Mouse (Mus musculus): Measurements from ENCODE around the gene Atp9a. TPM values are rescaled to one million over a fixed set of nuclear protein-coding genes. Genes with fewer than 3 reads are reported as not detected.

The Atp9a gene
- polyA plus RNA-seq (2015; fragmentation: Nextera tagmentation; extraction: Ambion mirVana) = 13.8 and 20.1 TPM in 2 replicates

DNA sequence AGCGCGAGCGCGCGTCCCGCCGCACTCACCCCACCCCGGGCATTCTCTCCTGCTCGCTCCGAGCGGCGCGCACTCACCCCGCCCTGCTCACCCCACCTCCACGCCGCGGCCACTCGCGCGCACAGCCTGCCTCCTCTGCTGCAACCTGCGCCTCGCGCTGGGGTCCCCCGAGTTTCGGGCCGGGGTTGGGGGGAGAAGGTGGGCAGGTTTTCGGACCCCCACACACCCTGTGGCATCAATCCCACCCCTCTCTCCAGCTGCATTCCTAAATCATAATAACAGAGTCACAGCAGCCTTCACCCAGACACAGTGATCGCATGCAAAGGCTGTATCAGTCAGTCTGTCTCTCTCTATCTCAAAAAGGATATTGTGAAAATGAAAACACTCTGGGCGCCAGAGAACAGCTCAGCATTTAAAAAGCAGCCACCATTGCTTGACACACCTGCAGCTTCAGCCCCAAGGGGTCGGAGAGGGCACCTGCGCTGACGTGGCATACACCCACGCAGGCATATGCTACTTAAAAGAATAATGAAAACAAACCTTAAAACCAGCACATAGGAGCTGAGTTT, at the start of gene Atp9a:
TSS of gene Atp9a (minus strand) at position 351 of the 569 bp plus-strand sequence.
- Histone ChIP-seq H3K36me3 (no peaks in the 10 kb centered on the region), H3K9me3 (replicated peaks) (no peaks in the 10 kb centered on the region), H3K27ac (peak within 1 kb of the TSS; percentile 72), H3K4me1 (replicated peaks) (peaks cover 14% of the 10 kb centered on the region; the same call in 1 of the 2 replicates), H3K27me3 (0 out of 2 replicates have a peak, but pooled peaks cover 5% of the 10 kb centered on the region), H3K4me3 (peak within 1 kb of the TSS; percentile 72), H3K4me2 (peak within 1 kb of the TSS; percentile 94), H3K9ac (peak within 1 kb of the TSS; percentile 83)
- WGBS = 6% methylated on average over 29 of the region's 33 CpGs
- ATAC-seq (replicated peaks; ENCODE audit: insufficient number of reproducible peaks, insufficient read depth, low FRiP score, low read depth) = peak; percentile 74

DNA sequence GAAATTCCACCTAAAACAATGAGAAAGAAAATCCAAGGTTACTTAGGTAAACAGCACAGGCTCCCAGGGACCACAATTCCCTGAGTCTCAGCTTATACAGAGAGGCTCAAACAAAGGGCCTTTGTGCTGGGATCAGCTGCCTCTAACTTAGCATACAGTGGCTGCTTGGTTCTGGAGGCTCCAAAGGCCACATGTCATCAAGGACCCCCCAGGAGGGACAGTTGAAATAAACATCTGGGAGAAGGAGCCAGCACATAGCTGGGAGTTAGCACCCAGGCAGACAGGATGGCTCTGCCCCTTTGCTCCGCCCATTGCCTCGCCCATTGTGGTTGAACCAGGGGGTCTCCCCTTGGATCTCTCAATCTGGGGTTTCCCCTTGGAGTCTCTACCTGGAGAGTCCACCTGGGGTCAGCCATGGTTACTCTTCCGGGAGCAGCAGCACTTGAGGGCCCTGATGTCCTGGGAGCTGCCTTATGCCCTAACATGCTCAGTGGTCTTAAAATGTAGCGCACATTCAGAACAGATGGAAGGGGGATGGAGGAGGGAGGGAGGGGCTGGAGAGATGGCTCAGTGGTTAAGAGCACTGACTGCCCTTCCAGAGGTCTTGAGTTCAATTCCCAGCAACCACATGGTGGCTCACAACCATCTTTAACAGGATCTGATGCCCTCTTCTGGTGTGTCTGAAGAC, 49.0 kb upstream of the Atp9a start:
- no peaks in the 10 kb centered on the region for H3K9me3 ChIP-seq (replicated peaks)
- no peak overlapping the region for H3K4me3 ChIP-seq
- H3K27me3 ChIP-seq = no peaks in the 10 kb centered on the region
- no peak for ATAC-seq (replicated peaks; ENCODE audit: insufficient number of reproducible peaks, insufficient read depth, low FRiP score, low read depth)
- H3K9ac ChIP-seq = no peak overlapping the region
- WGBS = 60% methylated on average over 4 of the region's 4 CpGs
- no peak overlapping the region for H3K4me2 ChIP-seq
- H3K36me3 ChIP-seq = no peaks in the 10 kb centered on the region
- H3K4me1 ChIP-seq (replicated peaks) = no peaks in the 10 kb centered on the region
- H3K27ac ChIP-seq = no peak overlapping the region

DNA sequence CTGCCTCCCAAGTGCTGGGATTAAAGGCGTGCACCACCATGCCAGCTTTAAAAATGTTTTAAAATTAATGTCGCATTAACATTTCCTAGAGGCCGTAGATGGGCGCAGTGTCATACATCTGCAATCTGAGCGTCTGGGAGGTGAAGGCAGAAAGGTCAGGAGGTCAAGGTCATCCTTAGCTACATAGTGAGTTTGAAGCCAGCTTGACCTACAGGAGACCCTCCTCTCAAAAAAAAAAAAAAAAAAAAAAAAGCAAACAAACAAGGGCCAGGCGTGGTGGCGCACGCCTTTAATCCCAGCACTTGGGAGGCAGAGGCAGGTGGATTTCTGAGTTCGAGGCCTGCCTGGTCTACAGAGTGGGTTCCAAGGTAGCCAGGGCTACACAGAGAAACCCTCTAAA, 44.0 kb upstream of the Atp9a start:
- H3K36me3 ChIP-seq = no peaks in the 10 kb centered on the region
- no peak for ATAC-seq (replicated peaks; ENCODE audit: insufficient number of reproducible peaks, insufficient read depth, low FRiP score, low read depth)
- no peaks in the 10 kb centered on the region for H3K9me3 ChIP-seq (replicated peaks)
- H3K27ac ChIP-seq = no peak overlapping the region
- H3K4me3 ChIP-seq = no peak overlapping the region
- 82% methylated on average over 9 of the region's 9 CpGs for WGBS
- H3K27me3 ChIP-seq = no peaks in the 10 kb centered on the region
- no peaks in the 10 kb centered on the region for H3K4me1 ChIP-seq (replicated peaks)
- no peak overlapping the region for H3K9ac ChIP-seq
- H3K4me2 ChIP-seq = no peak overlapping the region

DNA sequence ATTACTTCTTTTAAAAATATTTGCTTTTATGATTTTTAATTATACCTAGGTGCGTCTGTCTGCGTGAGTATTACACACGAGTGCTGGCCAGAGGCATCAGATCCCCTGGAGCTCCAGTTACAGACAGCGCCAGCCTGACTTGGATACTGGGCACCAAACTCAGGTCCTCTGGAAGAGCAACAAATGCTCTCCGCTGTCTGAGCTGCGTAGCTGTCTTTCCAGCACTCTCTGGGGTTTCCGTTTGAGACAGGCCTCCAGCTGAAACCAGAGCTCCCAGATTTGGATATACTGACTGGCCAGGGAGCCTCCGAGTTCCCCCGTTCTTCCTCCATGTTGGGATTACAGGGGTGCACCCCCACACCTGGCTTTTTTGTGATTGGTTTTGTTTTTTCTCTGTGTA, 38.4 kb upstream of the Atp9a start:
- no peaks in the 10 kb centered on the region for H3K36me3 ChIP-seq
- H3K9me3 ChIP-seq (replicated peaks) = no peaks in the 10 kb centered on the region
- H3K4me1 ChIP-seq (replicated peaks) = no peaks in the 10 kb centered on the region
- ATAC-seq (replicated peaks; ENCODE audit: insufficient number of reproducible peaks, insufficient read depth, low FRiP score, low read depth) = no peak
- no peak overlapping the region for H3K9ac ChIP-seq
- no peak overlapping the region for H3K27ac ChIP-seq
- H3K27me3 ChIP-seq = no peaks in the 10 kb centered on the region
- H3K4me3 ChIP-seq = no peak overlapping the region
- no peak overlapping the region for H3K4me2 ChIP-seq
- 42% methylated on average over 9 of the region's 9 CpGs for WGBS

DNA sequence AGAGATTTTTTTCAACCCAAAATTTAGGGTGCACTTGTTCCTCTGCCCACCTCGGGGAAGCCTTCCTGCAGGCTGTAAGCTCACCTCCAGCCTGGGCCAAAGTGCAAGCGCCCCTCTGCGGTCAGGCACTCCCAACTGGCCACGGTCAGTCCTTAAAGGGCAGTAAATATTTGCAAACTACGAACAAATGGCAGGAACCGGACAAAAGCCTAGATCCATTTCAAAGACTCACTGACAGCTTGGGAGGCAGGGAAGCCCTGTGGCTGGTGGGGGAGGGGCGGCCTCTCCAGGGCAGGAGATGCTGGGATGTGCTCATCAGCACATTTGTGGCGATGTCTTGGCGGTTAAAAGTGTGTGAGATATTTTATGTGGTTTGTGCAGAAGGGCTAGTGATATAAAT, 37.8 kb upstream of the Atp9a start:
- ATAC-seq (replicated peaks; ENCODE audit: insufficient number of reproducible peaks, insufficient read depth, low FRiP score, low read depth) = no peak
- WGBS = 21% methylated on average over 9 of the region's 9 CpGs
- no peak overlapping the region for H3K4me3 ChIP-seq
- H3K36me3 ChIP-seq = no peaks in the 10 kb centered on the region
- no peak overlapping the region for H3K9ac ChIP-seq
- no peaks in the 10 kb centered on the region for H3K4me1 ChIP-seq (replicated peaks)
- no peak overlapping the region for H3K27ac ChIP-seq
- no peak overlapping the region for H3K4me2 ChIP-seq
- no peaks in the 10 kb centered on the region for H3K27me3 ChIP-seq
- no peaks in the 10 kb centered on the region for H3K9me3 ChIP-seq (replicated peaks)

DNA sequence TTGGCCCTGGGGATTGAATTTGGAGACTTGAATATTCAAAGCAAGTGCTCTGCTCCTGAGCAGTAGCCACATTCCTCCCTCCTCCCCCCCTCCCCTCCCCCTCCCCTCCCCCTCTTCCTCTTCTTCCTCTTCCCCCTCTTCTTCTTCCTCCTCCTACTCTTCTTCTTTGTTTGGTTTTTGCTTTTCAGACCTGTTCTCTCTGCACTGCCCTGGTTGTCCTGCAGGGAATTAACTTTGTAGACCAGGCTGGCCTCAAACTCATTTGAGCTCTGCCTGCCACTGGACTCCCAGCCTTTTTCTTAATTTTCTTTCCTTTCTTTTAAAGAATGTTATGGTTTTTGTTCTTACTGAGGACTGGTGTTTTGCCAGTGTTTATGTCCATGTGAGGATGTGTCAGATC, 35.3 kb upstream of the Atp9a start:
- H3K27ac ChIP-seq = no peak overlapping the region
- no peak overlapping the region for H3K9ac ChIP-seq
- no peaks in the 10 kb centered on the region for H3K36me3 ChIP-seq
- no peaks in the 10 kb centered on the region for H3K9me3 ChIP-seq (replicated peaks)
- H3K27me3 ChIP-seq = no peaks in the 10 kb centered on the region
- H3K4me1 ChIP-seq (replicated peaks) = no peaks in the 10 kb centered on the region
- no peak overlapping the region for H3K4me2 ChIP-seq
- ATAC-seq (replicated peaks; ENCODE audit: insufficient number of reproducible peaks, insufficient read depth, low FRiP score, low read depth) = no peak
- H3K4me3 ChIP-seq = no peak overlapping the region

DNA sequence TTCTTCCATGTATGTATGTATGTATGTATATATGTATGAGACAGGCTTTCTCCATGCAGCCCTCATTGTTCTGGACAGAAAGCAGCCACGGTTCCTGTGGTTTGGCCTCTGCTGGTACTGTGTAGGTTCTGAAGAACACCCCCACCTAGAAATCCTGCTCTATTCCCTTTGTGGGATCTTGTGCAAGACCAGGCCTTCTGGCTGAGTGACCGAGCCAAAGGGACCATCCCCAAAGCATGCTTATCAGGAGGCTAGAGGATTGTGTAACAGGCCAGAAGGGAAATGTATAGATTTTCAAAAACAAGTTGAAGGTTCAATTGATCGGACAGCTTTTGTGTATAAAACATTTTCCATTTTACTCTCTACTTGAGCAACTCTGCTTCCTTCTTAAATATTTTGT, 34.0 kb upstream of the Atp9a start:
- WGBS = 72% methylated on average over 3 of the region's 3 CpGs
- ATAC-seq (replicated peaks; ENCODE audit: insufficient number of reproducible peaks, insufficient read depth, low FRiP score, low read depth) = no peak

DNA sequence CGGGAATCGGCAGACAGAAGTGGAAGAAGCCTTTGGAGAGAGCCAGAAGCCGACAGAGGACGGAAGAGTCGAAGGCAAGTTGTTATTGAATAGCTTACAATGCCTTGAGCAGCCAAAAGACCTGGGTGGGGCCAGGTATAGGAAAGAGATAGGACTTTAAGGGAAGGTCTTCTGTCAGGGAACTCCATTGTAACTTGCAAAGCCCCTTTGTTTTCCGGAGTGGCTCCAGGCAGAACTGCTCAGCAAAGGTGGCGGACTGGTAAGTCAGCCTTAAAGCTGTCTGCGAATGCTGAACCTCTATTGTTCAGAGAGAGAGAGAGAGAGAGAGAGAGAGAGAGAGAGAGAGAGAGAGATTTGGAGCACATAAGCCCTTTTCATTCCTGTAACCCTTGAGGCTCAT, 27.1 kb upstream of the Atp9a start:
- Histone ChIP-seq H3K36me3 (no peaks in the 10 kb centered on the region), H3K27ac (no peak overlapping the region), H3K4me3 (no peak overlapping the region), H3K9ac (no peak overlapping the region), H3K4me1 (replicated peaks) (peaks cover 29% of the 10 kb centered on the region), H3K27me3 (peaks cover 54% of the 10 kb centered on the region), H3K4me2 (no peak overlapping the region), H3K9me3 (replicated peaks) (no peaks in the 10 kb centered on the region)
- no peak for ATAC-seq (replicated peaks; ENCODE audit: insufficient number of reproducible peaks, insufficient read depth, low FRiP score, low read depth)
- WGBS = 63% methylated on average over 8 of the region's 8 CpGs

More for the DNA sequence above, 34.0 kb upstream of the Atp9a start:
- Histone ChIP-seq H3K4me2 (no peak overlapping the region), H3K36me3 (no peaks in the 10 kb centered on the region), H3K27me3 (no peaks in the 10 kb centered on the region), H3K27ac (no peak overlapping the region), H3K4me1 (replicated peaks) (no peaks in the 10 kb centered on the region), H3K9ac (no peak overlapping the region), H3K9me3 (replicated peaks) (no peaks in the 10 kb centered on the region), H3K4me3 (no peak overlapping the region)

DNA sequence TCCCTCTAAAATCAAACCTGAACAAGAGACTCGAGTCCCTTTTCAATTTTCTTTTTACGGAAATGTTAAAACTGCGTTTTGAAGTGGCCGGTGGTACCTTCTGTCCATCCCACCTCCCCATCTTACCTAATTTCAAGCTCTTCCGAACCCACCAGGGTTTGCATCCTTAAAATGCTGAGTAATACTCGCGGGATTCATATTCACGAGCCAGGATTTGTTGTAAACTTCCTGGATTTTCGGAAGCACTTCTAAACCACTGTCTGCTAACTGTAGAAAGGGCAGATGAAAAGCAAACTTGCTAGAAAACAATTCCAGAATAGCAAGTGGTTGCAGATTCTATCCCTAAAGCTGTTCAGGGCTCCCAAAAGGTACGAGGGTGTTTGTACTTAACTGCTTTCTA, 25.4 kb upstream of the Atp9a start, which contains the start of gene Sall4:
TSS of gene Sall4 (minus strand) at position 362 of the 400 bp plus-strand sequence.
- WGBS = 16% methylated on average over 10 of the region's 10 CpGs

DNA sequence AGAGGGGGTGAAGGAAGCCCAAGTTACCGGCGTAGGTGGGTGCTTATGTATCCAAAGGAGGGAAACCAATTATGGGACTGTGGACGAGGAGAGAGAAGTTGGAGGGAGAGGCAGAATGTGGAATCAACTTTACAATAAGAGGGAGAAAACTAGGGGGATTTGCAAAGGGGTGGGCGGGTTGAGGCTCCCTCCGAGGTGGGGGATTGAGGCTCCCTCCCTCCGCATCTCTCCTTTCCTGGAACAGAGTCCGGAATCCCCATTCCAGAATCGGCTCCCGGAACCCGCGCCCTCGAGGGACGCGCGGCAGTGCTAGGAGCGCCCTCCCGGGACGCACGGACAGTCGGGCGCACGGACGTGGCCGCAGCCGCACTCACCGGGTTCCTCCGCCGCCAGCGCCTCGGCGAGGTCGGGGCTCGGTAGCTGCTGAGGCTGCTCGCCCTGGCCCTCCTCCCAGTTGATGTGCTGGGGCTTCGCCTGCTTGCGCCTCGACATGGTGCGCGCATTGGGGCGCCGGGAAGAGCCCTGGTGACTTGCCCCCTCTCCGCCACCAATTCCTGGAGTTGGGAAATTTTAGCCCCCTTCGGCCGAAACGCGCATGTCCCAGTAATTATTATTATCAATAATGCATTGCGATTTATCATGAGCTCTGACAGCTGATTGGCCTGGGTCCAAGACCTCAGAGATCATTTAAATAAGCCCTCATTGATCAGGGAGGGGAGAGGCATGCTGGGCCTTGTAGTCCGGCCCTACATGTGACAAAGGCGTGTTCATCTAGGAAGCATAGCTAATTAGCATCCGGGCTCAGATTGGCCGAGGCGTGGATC, 24.5 kb upstream of the Atp9a start:
- peaks cover 78% of the 10 kb centered on the region for H3K27me3 ChIP-seq
- no peaks in the 10 kb centered on the region for H3K36me3 ChIP-seq
- ATAC-seq (replicated peaks; ENCODE audit: insufficient number of reproducible peaks, insufficient read depth, low FRiP score, low read depth) = peak; percentile 51; the same call in 1 of the 2 replicates
- H3K9ac ChIP-seq = peak overlapping the region; percentile 61
- under 1% methylated on average over 51 of the region's 52 CpGs for WGBS
- peaks cover 29% of the 10 kb centered on the region for H3K4me1 ChIP-seq (replicated peaks)
- peak overlapping the region; percentile 61 for H3K4me3 ChIP-seq
- peak overlapping the region; percentile 72 for H3K27ac ChIP-seq
- peak overlapping the region; percentile 90 for H3K4me2 ChIP-seq
- H3K9me3 ChIP-seq (replicated peaks) = no peaks in the 10 kb centered on the region

More for the DNA sequence above, 25.4 kb upstream of the Atp9a start, which contains the start of gene Sall4:
- H3K4me1 ChIP-seq (replicated peaks) = peaks cover 29% of the 10 kb centered on the region
- peak within 1 kb of the TSS; percentile 61 for H3K4me3 ChIP-seq
- H3K27me3 ChIP-seq = peaks cover 70% of the 10 kb centered on the region
- peak within 1 kb of the TSS; percentile 90 for H3K4me2 ChIP-seq
- H3K9ac ChIP-seq = peak within 1 kb of the TSS; percentile 61
- no peak for ATAC-seq (replicated peaks; ENCODE audit: insufficient number of reproducible peaks, insufficient read depth, low FRiP score, low read depth)
- H3K9me3 ChIP-seq (replicated peaks) = no peaks in the 10 kb centered on the region
- peak within 1 kb of the TSS; percentile 72 for H3K27ac ChIP-seq
- H3K36me3 ChIP-seq = no peaks in the 10 kb centered on the region

Measured in heart, embryonic 15.5 days (tissue).